Mouse (Mus musculus) intestine, embryonic 15.5 days (tissue): Measurements from ENCODE around the gene Uhrf1. TPM values are rescaled to one million over a fixed set of nuclear protein-coding genes. Genes with fewer than 3 reads are reported as not detected.
A peak's percentile ranks its signal among the peaks of the same experiment; 100 is the strongest.

Experiments used
- ATAC-seq: fragments of 200-750 bp; cut with Nextera tagmentation; 2 replicates; pipeline ENCODE4 v1.8.0; 2017; ENCODE audit warnings: moderate TSS enrichment, moderate library complexity
- H3K27ac ChIP-seq: fragments of 300-500 bp; sonication (generic); 2 replicates; pipeline ENCODE4 v1.5.1; 2015; ENCODE audit warnings: mild to moderate bottlenecking, inconsistent platforms
- H3K27me3 ChIP-seq: fragments of 300-500 bp; sonication (generic); replicated peaks from 2 replicates; pipeline ENCODE4 v1.6.1; 2015; ENCODE audit warnings: inconsistent platforms
- H3K36me3 ChIP-seq: fragments of 300-500 bp; sonication (generic); 2 replicates; pipeline ENCODE4 v1.6.1; 2015; ENCODE audit warnings: inconsistent platforms
- H3K4me1 ChIP-seq: fragments of 300-500 bp; sonication (generic); replicated peaks from 2 replicates; pipeline ENCODE4 v1.6.1; 2015; ENCODE audit warnings: inconsistent platforms
- H3K4me2 ChIP-seq: fragments of 300-500 bp; sonication (generic); replicated peaks from 2 replicates; pipeline ENCODE4 v1.6.1; 2015; ENCODE audit warnings: mild to moderate bottlenecking, inconsistent platforms
- H3K4me3 ChIP-seq: fragments of 300-500 bp; sonication (generic); replicated peaks from 2 replicates; pipeline ENCODE4 v1.5.1; 2015; ENCODE audit warnings: inconsistent platforms
- H3K9ac ChIP-seq: fragments of 300-500 bp; sonication (generic); 2 replicates; pipeline ENCODE4 v1.6.1; 2015; ENCODE audit warnings: inconsistent platforms
- H3K9me3 ChIP-seq: fragments of 300-500 bp; sonication (generic); 2 replicates; pipeline ENCODE4 v1.6.1; 2016; ENCODE audit warnings: inconsistent platforms
- WGBS: fragments of 180-500 bp; shearing (Covaris S2); methylation state at CpG from one replicate; pipeline ENCODE4 v1.1.7; 2015; 5-methylcytosine and 5-hydroxymethylcytosine counted together
- polyA plus RNA-seq: library from polyadenylated mRNA; unstranded; fragments of >200 nt; fragmentation: Nextera tagmentation; extraction: Ambion mirVana; gene quantifications from 2 replicates; pipeline ENCODE4 v1.2.1, GENCODE M21; 2015

Uhrf1 gene
- polyA plus RNA-seq, 1 experiment from 2014 or later: 124 TPM

DNA sequence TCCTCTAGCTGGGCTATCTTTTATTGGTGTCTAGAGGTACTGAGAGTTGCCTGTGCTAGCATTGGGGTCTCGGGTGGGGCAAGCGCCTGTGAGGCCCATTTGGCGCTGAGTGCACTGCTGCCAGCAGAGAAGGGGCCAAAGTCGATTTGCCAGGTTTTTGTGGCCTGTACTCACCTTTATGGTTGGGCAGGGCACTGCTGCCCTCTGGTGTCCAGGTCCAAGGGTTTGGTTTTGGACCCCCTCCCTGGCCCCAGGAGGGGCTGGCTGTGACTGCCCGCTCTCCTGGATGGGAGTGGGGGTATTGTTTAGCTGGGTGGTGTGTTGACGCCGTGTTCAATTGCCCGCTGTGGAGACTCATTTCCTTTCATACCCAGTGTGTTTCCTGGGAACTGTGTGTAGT lies 2.7 kb downstream of the Uhrf1 start:
- ATAC-seq: peak; percentile 10
- WGBS: 48% methylated on average over 8 of the region's 8 CpGs
- Histone ChIP-seq H3K27ac (peak overlapping the region; percentile 73), H3K27me3 (no peaks in the 10 kb centered on the region), H3K4me3 (peak overlapping the region; percentile 71), H3K4me2 (peak overlapping the region; percentile 95), H3K9me3 (no peaks in the 10 kb centered on the region), H3K4me1 (peaks cover 46% of the 10 kb centered on the region), H3K36me3 (peaks cover 20% of the 10 kb centered on the region), H3K9ac (peak overlapping the region; percentile 32)

DNA sequence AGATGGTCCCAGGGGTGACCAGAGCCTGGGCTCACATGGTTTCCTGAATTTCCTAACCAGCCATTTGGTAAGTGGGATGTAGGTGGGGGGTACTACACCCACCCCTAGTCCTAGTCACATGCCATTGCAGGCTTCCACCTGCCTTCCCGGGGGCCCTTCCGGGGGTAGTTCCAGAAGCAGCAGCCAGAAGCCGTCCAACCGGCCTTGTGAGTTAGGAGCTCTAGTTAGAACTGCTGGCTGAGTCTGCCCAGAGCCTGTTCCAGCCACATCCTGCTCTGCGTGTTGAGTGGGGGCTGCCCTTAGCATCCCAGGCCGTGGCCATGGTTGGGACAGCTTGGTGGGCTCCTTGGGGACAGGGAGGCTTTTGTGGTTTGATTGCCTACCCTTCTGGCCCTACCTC lies 5.0 kb downstream of the Uhrf1 start:
- Histone ChIP-seq H3K36me3 (peaks cover 38% of the 10 kb centered on the region), H3K27me3 (no peaks in the 10 kb centered on the region), H3K4me1 (peaks cover 36% of the 10 kb centered on the region), H3K9ac (peak overlapping the region; percentile 10; the same call in 1 of the 2 replicates), H3K4me2 (peak overlapping the region; percentile 31; the same call in 1 of the 2 replicates), H3K4me3 (no peak overlapping the region; the same call in 1 of the 2 replicates), H3K27ac (peak overlapping the region; percentile 48; the same call in 1 of the 2 replicates), H3K9me3 (no peaks in the 10 kb centered on the region)
- 50% methylated on average over 6 of the region's 6 CpGs for WGBS
- peak; percentile 13; the same call in 1 of the 2 replicates for ATAC-seq

DNA sequence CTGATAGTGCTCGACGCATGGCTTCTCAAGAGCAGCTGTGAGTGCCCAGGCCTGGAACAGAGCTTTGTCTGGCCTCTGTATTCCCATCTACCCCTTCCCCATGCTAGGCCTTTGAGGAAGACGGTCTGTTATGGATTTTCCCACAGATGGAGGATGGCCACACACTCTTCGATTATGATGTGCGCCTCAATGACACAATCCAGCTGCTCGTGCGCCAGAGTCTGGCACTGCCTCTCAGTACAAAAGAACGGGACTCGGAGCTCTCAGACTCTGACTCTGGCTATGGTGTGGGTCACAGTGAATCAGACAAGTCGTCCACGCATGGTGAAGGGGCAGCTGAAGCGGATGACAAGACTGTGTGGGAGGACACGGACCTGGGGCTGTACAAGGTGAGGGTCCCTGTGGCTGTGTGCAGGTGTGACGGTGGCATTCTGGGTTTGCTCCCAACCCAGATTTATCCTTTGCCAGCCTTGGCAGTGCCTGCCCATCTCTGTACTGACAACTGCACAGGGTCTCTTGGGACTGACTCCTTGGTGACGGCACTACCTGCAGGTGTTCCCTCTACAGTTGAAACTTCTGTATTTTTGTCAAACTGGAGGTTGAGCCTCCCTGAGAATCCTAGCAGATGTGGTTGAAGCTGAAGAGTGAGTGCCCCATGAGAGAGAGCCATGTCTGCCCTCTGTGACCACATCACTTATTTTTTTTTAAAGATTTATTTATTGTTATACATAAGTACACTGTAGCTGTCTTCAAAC lies 6.2 kb downstream of the Uhrf1 start:
- H3K4me1 ChIP-seq: peaks cover 36% of the 10 kb centered on the region
- H3K27ac ChIP-seq: no peak overlapping the region
- 78% methylated on average over 15 of the region's 15 CpGs for WGBS
- ATAC-seq: no peak
- no peak overlapping the region for H3K4me2 ChIP-seq
- peaks cover 48% of the 10 kb centered on the region for H3K36me3 ChIP-seq
- no peaks in the 10 kb centered on the region for H3K27me3 ChIP-seq
- H3K9ac ChIP-seq: no peak overlapping the region
- H3K9me3 ChIP-seq: no peaks in the 10 kb centered on the region
- H3K4me3 ChIP-seq: no peak overlapping the region

- 64% methylated on average over 3 of the region's 3 CpGs for WGBS
Observed at GRCm38 (mm10) chr17:56324419-56324818, 21.3 kb downstream of the Uhrf1 start.

DNA sequence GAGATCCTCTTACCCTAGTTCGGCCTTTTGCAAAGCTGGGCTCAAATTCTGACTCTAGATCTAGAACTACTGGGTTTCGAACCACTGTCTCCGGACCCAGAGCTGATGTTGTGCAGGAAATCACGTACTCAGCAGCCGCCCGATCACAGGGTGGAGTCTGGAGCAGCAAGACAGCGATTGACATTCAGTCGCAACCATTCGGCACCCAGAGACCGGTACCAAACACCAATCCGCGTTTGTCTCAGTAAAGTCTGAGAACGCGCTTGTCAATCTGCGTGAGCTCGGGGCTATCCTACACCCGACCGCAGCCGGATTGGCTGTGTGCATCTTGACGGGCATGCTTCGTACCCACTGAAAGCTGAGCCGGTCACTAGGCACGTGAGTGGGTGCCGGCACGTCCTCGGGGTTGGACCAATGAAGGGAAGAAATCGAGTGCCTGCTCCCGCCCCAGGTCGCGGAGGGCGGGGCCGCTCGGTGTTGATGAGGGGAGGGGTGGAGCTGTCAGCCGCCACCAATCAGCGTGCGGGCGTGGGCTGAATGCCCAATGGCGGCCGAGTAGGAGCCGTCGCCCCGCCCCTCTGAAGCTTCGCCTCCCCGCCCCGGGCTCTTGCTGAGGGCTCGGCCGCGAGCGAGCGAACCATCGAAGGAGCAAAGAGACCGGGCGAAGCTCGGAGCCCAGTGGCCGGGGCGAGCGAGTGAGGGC lies 22.5 kb downstream of the Uhrf1 start, which contains the start of gene Kdm4b:
Gene Kdm4b, plus strand, starts transcription at position 613 of the 703 bp plus-strand sequence.
- Histone ChIP-seq H3K9me3 (no peaks in the 10 kb centered on the region), H3K4me1 (peaks cover 23% of the 10 kb centered on the region), H3K9ac (peak within 1 kb of the TSS; percentile 72), H3K27ac (peak within 1 kb of the TSS; percentile 90), H3K4me3 (peak within 1 kb of the TSS; percentile 65), H3K4me2 (peak within 1 kb of the TSS; percentile 88), H3K36me3 (peaks cover under 1% of the 10 kb centered on the region), H3K27me3 (no peaks in the 10 kb centered on the region)
- ATAC-seq: peak; percentile 98
- WGBS: under 1% methylated on average over 57 of the region's 57 CpGs

More at GRCm38 (mm10) chr17:56324419-56324818, 21.3 kb downstream of the Uhrf1 start:
- Histone ChIP-seq H3K9me3 (no peaks in the 10 kb centered on the region), H3K9ac (no peak overlapping the region), H3K4me3 (no peak overlapping the region), H3K4me1 (peaks cover 23% of the 10 kb centered on the region), H3K4me2 (0 out of 2 replicates have a peak overlapping the region, but pooled peaks have one; percentile 88), H3K36me3 (peaks cover 6% of the 10 kb centered on the region), H3K27me3 (no peaks in the 10 kb centered on the region), H3K27ac (no peak overlapping the region)
- no peak for ATAC-seq

- Histone ChIP-seq H3K9me3 (no peaks in the 10 kb centered on the region), H3K9ac (peak overlapping the region; percentile 72), H3K4me3 (peak overlapping the region; percentile 65), H3K27me3 (no peaks in the 10 kb centered on the region), H3K4me2 (peak overlapping the region; percentile 88), H3K4me1 (peaks cover 23% of the 10 kb centered on the region), H3K27ac (peak overlapping the region; percentile 90), H3K36me3 (no peaks in the 10 kb centered on the region; the same call in 1 of the 2 replicates)
- ATAC-seq: peak; percentile 61
- WGBS: 1% methylated on average over 66 of the region's 67 CpGs
Observed at GRCm38 (mm10) chr17:56326153-56327147, 23.3 kb downstream of the Uhrf1 start.

- Histone ChIP-seq H3K4me1 (peaks cover 23% of the 10 kb centered on the region), H3K4me3 (no peak overlapping the region)
Observed at GRCm38 (mm10) chr17:56329267-56329666, 26.1 kb downstream of the Uhrf1 start.

GRCm38 (mm10) chr17:56330345-56330744 lies 27.2 kb downstream of the Uhrf1 start:
- Histone ChIP-seq H3K4me3 (no peak overlapping the region), H3K4me1 (peaks cover 23% of the 10 kb centered on the region), H3K9ac (no peak overlapping the region), H3K27ac (no peak overlapping the region), H3K4me2 (no peak overlapping the region), H3K27me3 (no peaks in the 10 kb centered on the region), H3K9me3 (no peaks in the 10 kb centered on the region), H3K36me3 (no peaks in the 10 kb centered on the region)
- ATAC-seq: no peak
- WGBS: 51% methylated on average over 3 of the region's 3 CpGs

More at GRCm38 (mm10) chr17:56329267-56329666, 26.1 kb downstream of the Uhrf1 start:
- no peak for ATAC-seq
- H3K9ac ChIP-seq: no peak overlapping the region
- no peaks in the 10 kb centered on the region for H3K9me3 ChIP-seq
- no peak overlapping the region for H3K27ac ChIP-seq
- no peaks in the 10 kb centered on the region for H3K27me3 ChIP-seq
- no peaks in the 10 kb centered on the region for H3K36me3 ChIP-seq
- no peak overlapping the region for H3K4me2 ChIP-seq

DNA sequence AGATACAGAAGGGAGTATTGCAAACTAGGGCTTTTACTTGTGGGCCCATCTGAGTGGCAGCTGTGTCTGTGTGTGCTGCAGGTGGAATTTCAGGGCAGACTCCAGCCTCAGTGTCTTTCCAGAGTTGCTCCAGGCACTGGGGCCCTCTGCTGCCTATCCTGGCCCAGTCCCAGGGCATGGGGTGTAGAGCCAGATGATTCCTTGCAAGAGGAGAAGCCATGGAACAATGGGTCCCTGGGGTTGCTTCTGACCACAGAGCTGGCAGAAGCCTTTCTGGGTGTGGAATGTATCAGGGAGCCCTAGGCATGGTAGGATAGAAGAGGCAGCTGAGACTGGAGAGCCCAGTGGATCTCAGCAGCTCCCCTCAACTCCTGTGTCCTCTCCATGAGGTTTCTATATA lies 28.1 kb downstream of the Uhrf1 start:
- Histone ChIP-seq H3K9me3 (no peaks in the 10 kb centered on the region), H3K36me3 (no peaks in the 10 kb centered on the region), H3K4me2 (no peak overlapping the region), H3K9ac (no peak overlapping the region), H3K4me1 (peaks cover 24% of the 10 kb centered on the region), H3K4me3 (no peak overlapping the region), H3K27ac (no peak overlapping the region), H3K27me3 (no peaks in the 10 kb centered on the region)
- ATAC-seq: no peak

DNA sequence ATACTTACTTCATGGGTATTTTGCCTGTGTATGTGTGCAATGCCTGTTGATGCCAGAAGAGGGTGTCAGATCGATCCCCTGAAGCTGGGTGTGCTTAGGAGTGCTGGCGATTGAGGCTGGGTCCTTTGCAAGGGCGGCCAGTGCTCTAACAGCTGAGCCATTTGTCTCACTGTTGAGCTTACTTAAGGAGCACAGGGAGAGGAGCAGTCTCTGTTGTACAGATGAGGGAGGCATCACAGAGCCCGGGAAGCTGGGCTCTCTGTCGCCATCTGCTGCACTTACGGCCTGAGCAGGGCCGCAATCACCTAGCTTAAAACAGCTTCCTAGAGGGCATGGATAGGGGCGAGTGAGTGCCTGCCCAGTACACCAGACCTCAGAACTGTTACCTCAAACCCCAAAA lies 29.9 kb downstream of the Uhrf1 start:
- H3K9me3 ChIP-seq: no peaks in the 10 kb centered on the region
- H3K4me1 ChIP-seq: peaks cover 18% of the 10 kb centered on the region
- H3K4me3 ChIP-seq: no peak overlapping the region
- no peak overlapping the region for H3K9ac ChIP-seq
- no peak for ATAC-seq
- H3K27ac ChIP-seq: no peak overlapping the region
- 42% methylated on average over 8 of the region's 8 CpGs for WGBS
- no peak overlapping the region for H3K4me2 ChIP-seq
- H3K27me3 ChIP-seq: no peaks in the 10 kb centered on the region
- no peaks in the 10 kb centered on the region for H3K36me3 ChIP-seq

DNA sequence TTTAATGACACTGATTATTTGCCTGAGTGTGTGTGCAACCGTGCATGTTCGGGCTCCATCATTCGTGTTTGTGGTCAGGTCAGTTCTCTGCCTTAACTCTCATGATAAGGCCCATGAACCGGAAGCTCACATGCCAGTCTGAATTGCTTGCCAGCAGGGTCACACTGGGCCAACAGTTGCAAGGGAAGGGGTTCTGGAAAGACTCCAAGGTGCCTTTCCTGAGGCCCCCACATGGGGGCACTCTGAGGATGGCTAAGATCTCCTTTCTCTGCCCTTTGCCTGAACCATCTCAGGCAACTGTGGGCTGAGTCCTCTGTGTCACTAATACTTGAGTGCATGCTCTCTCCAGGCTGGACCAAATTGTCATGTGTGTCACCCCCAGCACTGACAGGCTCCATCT lies 34.1 kb downstream of the Uhrf1 start:
- Histone ChIP-seq H3K4me3 (no peak overlapping the region), H3K4me2 (no peak overlapping the region), H3K9ac (no peak overlapping the region), H3K36me3 (no peaks in the 10 kb centered on the region), H3K9me3 (no peaks in the 10 kb centered on the region), H3K27ac (no peak overlapping the region), H3K27me3 (no peaks in the 10 kb centered on the region), H3K4me1 (peaks cover 8% of the 10 kb centered on the region; the same call in 1 of the 2 replicates)
- WGBS: 49% methylated on average over 4 of the region's 4 CpGs
- no peak for ATAC-seq
